1 mouse cellular context compared by ENCODE assay signal in the genomic region with DNA sequence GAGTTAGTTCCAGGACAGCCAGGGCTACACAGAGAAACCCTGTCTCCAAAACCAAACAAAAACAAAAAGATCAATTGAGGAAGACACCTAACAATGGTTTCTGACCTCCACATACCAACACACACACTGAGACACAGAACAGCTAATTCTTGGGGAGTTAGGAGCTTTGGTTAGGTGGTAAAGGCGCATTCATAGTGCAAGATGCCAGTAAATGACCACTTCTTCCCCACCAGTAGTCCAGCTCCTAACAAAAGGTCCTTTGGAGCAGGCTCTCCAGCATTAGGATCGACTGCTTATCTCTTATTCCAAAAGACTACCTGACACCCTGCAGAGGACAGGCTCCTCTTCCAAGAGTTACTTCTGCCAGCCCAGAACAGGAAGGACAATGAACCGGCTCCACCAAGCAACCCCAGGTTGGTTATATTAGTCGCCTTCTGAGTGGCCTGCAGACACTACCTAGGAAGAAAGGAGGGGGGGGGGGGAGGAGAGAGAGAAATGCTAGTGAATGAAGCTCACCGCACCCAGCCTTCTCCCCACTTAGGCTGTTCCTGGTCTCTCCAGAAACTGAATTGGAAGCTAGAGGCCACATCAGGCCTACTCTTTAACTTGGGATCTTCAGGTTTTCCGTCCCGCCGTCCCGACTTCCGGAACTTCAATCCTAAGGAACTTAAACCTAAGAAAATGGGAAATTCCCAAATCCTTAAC.
TF ChIP-seq lines count a peak whose summit lies in the region.

No protein-coding gene starts in this region.

TF ChIP-seq in MEL, 35 proteins besides CTCF, POLR2A, EP300 and RAD21:
- no peak for TF ChIP-seq KAT2A (conservative IDR thresholded peaks at IDR 0.05; ENCODE audit: low read depth, low read length)
- no peak for TF ChIP-seq HCFC1 (IDR thresholded peaks at IDR 0.05; ENCODE audit: low read depth, low read length)
- no peak for TF ChIP-seq GATA1 (IDR thresholded peaks at IDR 0.05; ENCODE audit: low read depth, low read length)
- no peak for TF ChIP-seq POLR2AphosphoS5 (IDR thresholded peaks at IDR 0.05; ENCODE audit: borderline replicate concordance, low read depth, low read length)
- TF ChIP-seq UBTF (IDR thresholded peaks at IDR 0.05; ENCODE audit: borderline replicate concordance, insufficient read depth, low read depth, low read length): no peak
- TF ChIP-seq ETS1 (IDR thresholded peaks at IDR 0.05; ENCODE audit: low read depth, low read length): no peak
- TF ChIP-seq RCOR1 (IDR thresholded peaks at IDR 0.05; ENCODE audit: low read depth, low read length): no peak
- no peak for TF ChIP-seq MYC (IDR thresholded peaks at IDR 0.05; ENCODE audit: low read depth, low read length)
- no peak for TF ChIP-seq BHLHE40 (IDR thresholded peaks at IDR 0.05; ENCODE audit: borderline replicate concordance, low read depth, low read length)
- no peak for TF ChIP-seq USF2 (IDR thresholded peaks at IDR 0.05; ENCODE audit: borderline replicate concordance in 1 of 2, insufficient read depth in 1 of 2, low read depth in 1 of 2, low read length in 2 of 2)
- no peak for TF ChIP-seq MXI1 (IDR thresholded peaks at IDR 0.05; ENCODE audit: low read depth, low read length)
- TF ChIP-seq MAX (IDR thresholded peaks at IDR 0.05; ENCODE audit: low read length): no peak
- TF ChIP-seq NRF1 (IDR thresholded peaks at IDR 0.05; ENCODE audit: insufficient read depth, low read depth, low read length, poor library complexity, severe bottlenecking): no peak
- no peak for TF ChIP-seq GABPA (IDR thresholded peaks at IDR 0.05; ENCODE audit: low read depth, low read length)
- no peak for TF ChIP-seq ZC3H11A (IDR thresholded peaks at IDR 0.05; ENCODE audit: low read depth, low read length)
- TF ChIP-seq TBP (IDR thresholded peaks at IDR 0.05; ENCODE audit: low read depth, low read length): no peak
